Mouse (Mus musculus): Measurements from ENCODE around the gene Cers3. TPM values are rescaled to one million over a fixed set of nuclear protein-coding genes. Genes with fewer than 3 reads are reported as not detected.

Gene Cers3
- polyA plus RNA-seq, 1 experiment from 2014 or later = 0.79 TPM

DNA sequence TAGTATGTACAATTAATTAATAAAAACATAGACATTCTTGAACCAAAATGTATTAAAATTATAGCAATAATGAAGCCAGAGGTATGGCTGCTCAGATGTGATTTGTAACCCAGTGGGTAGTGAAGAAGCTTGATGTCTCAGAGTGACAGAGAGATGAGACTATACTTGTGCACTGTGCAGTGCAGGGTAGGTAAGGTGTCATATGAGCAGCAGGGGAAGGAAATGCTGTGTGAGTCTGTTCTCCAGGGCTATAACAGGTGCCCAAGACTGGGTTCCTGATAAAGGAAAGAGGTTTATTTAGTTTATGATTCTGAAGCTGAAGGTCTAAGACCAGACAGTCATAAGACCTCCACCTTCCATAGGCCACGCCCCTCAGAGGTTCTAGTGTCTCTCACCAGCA lies 69.9 kb downstream of the Cers3 start:
- H3K4me1 ChIP-seq = no peaks in the 10 kb centered on the region
- no peak overlapping the region for H3K27ac ChIP-seq
- no peaks in the 10 kb centered on the region for H3K36me3 ChIP-seq (replicated peaks)
- H3K4me3 ChIP-seq = no peak overlapping the region
- H3K9me3 ChIP-seq = no peaks in the 10 kb centered on the region
- no peaks in the 10 kb centered on the region for H3K27me3 ChIP-seq (ENCODE audit: poor library complexity, severe bottlenecking)
- 71% methylated on average over 1 of the region's 1 CpGs for WGBS
- no peak for DNase-seq (ENCODE audit: extremely low spot score, low spot score)

GRCm38 (mm10) chr7:66815526-66815925 lies 72.2 kb downstream of the Cers3 start:
- DNase-seq (ENCODE audit: extremely low spot score, low spot score) = no peak
- 93% methylated on average over 6 of the region's 6 CpGs for WGBS
- H3K4me3 ChIP-seq = no peak overlapping the region

GRCm38 (mm10) chr7:66820034-66820433 lies 76.7 kb downstream of the Cers3 start:
- WGBS = 23% methylated on average over 6 of the region's 6 CpGs
- DNase-seq (ENCODE audit: extremely low spot score, low spot score) = peak; percentile 30
- H3K9me3 ChIP-seq = no peaks in the 10 kb centered on the region
- no peak overlapping the region for H3K27ac ChIP-seq
- H3K4me1 ChIP-seq = no peaks in the 10 kb centered on the region
- H3K36me3 ChIP-seq (replicated peaks) = no peaks in the 10 kb centered on the region
- no peak overlapping the region for H3K4me3 ChIP-seq
- H3K27me3 ChIP-seq (ENCODE audit: poor library complexity, severe bottlenecking) = no peaks in the 10 kb centered on the region

More at GRCm38 (mm10) chr7:66815526-66815925, 72.2 kb downstream of the Cers3 start:
- Histone ChIP-seq H3K9me3 (no peaks in the 10 kb centered on the region), H3K36me3 (replicated peaks) (no peaks in the 10 kb centered on the region), H3K27ac (no peak overlapping the region), H3K4me1 (no peaks in the 10 kb centered on the region), H3K27me3 (ENCODE audit: poor library complexity, severe bottlenecking) (no peaks in the 10 kb centered on the region)

- Histone ChIP-seq H3K27me3 (ENCODE audit: poor library complexity, severe bottlenecking) (peaks cover 12% of the 10 kb centered on the region), H3K9me3 (no peaks in the 10 kb centered on the region), H3K4me1 (no peaks in the 10 kb centered on the region), H3K36me3 (replicated peaks) (no peaks in the 10 kb centered on the region), H3K4me3 (no peak overlapping the region), H3K27ac (no peak overlapping the region)
- 83% methylated on average over 5 of the region's 5 CpGs for WGBS
- no peak for DNase-seq (ENCODE audit: extremely low spot score, low spot score)
Observed at GRCm38 (mm10) chr7:66830803-66831202, 87.5 kb downstream of the Cers3 start.

DNA sequence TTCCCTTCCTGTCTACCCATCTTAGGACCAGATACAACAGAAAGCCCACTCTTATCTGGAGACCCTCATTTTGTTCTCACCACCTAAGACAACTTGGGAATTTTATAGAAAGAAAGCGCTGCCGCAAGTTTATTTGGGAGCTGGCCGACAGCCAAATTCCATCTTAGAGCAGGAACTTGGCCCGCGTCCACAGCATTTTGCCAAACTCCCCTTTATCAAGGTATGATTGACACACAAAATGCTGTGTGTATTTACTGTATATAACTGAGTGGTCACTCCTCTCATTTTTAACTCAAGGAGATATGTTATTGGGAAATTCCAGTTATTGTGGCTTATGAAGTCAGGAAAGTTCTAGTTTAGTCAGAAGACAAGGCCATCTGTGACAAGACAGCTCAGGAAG lies 88.0 kb downstream of the Cers3 start:
- DNase-seq (ENCODE audit: extremely low spot score, low spot score) = no peak
- H3K36me3 ChIP-seq (replicated peaks) = no peaks in the 10 kb centered on the region
- no peak overlapping the region for H3K27ac ChIP-seq
- H3K4me3 ChIP-seq = no peak overlapping the region
- H3K4me1 ChIP-seq = no peaks in the 10 kb centered on the region
- no peaks in the 10 kb centered on the region for H3K9me3 ChIP-seq
- H3K27me3 ChIP-seq (ENCODE audit: poor library complexity, severe bottlenecking) = peaks cover 14% of the 10 kb centered on the region
- WGBS = 94% methylated on average over 5 of the region's 5 CpGs

GRCm38 (mm10) chr7:66839463-66840007 lies 96.2 kb downstream of the Cers3 start, which contains the start of gene Adamts17:
Gene Adamts17, plus strand, starts transcription at chr7:66839735.
- H3K36me3 ChIP-seq (replicated peaks) = no peaks in the 10 kb centered on the region
- DNase-seq (ENCODE audit: extremely low spot score, low spot score) = peak; percentile 90
- H3K9me3 ChIP-seq = no peaks in the 10 kb centered on the region
- H3K27ac ChIP-seq = peak within 1 kb of the TSS; percentile 63; the same call in 1 of the 2 replicates
- peaks cover 69% of the 10 kb centered on the region for H3K27me3 ChIP-seq (ENCODE audit: poor library complexity, severe bottlenecking)
- peak within 1 kb of the TSS; percentile 76 for H3K4me3 ChIP-seq
- peaks cover 16% of the 10 kb centered on the region for H3K4me1 ChIP-seq
- 0% methylated on average over 30 of the region's 30 CpGs for whole genome bisulfite sequencing

DNA sequence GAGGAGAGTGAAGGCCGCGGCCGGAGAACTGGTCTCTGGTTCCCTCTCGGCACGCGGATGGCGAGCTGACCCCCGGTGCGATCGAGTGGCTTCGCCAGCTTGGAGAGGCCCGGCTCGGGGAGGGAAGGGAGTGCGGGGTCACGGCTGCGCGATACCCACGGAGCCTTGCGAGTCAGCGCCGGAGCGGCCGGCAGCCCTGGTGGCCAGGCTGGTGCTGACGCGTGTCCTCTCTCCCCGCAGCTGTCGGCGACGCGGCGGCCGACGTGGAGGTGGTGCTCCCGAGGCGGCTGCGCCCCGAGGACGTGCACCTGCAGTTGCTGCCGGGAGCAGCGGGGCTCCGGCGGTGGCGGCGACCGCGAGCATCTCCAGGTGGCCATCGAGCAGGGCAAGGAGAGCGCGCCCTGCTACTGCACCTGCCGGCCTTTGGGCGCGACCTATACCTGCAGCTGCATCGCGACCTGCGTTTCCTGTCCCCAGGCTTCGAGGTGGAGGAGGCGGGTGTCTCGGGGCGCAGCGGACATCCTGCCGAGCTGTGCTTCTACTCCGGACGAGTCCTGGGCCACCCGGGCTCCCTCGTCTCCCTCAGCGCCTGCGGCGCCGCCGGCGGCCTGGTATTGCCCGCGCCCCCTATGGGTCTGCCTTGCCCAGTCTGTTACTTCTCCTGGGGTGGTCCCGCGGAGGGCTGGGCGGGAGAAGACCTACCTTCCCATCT lies 96.9 kb downstream of the Cers3 start:
- Histone ChIP-seq H3K27ac (peak overlapping the region; percentile 63; the same call in 1 of the 2 replicates), H3K9me3 (no peaks in the 10 kb centered on the region), H3K4me1 (peaks cover 16% of the 10 kb centered on the region), H3K4me3 (peak overlapping the region; percentile 76), H3K36me3 (replicated peaks) (no peaks in the 10 kb centered on the region), H3K27me3 (ENCODE audit: poor library complexity, severe bottlenecking) (peaks cover 62% of the 10 kb centered on the region)
- WGBS = under 1% methylated on average over 75 of the region's 76 CpGs
- DNase-seq (ENCODE audit: extremely low spot score, low spot score) = peak; percentile 45

GRCm38 (mm10) chr7:66841165-66841564 lies 97.9 kb downstream of the Cers3 start:
- no peaks in the 10 kb centered on the region for H3K36me3 ChIP-seq (replicated peaks)
- H3K27me3 ChIP-seq (ENCODE audit: poor library complexity, severe bottlenecking) = peaks cover 58% of the 10 kb centered on the region
- H3K4me1 ChIP-seq = peaks cover 16% of the 10 kb centered on the region
- no peak for DNase-seq (ENCODE audit: extremely low spot score, low spot score)
- 0 out of 2 replicates have a peak overlapping the region, but pooled peaks have one; percentile 76 for H3K4me3 ChIP-seq
- no peak overlapping the region for H3K27ac ChIP-seq
- 84% methylated on average over 7 of the region's 7 CpGs for WGBS
- H3K9me3 ChIP-seq = no peaks in the 10 kb centered on the region

- no peak overlapping the region for H3K4me3 ChIP-seq
- H3K27me3 ChIP-seq (ENCODE audit: poor library complexity, severe bottlenecking) = peaks cover 54% of the 10 kb centered on the region
- H3K27ac ChIP-seq = no peak overlapping the region
- WGBS = 58% methylated on average over 10 of the region's 10 CpGs
- H3K4me1 ChIP-seq = peaks cover 16% of the 10 kb centered on the region
- no peaks in the 10 kb centered on the region for H3K9me3 ChIP-seq
- peak; percentile 42 for DNase-seq (ENCODE audit: extremely low spot score, low spot score)
- H3K36me3 ChIP-seq (replicated peaks) = no peaks in the 10 kb centered on the region
Observed at GRCm38 (mm10) chr7:66842021-66842420, 98.7 kb downstream of the Cers3 start.

GRCm38 (mm10) chr7:66843846-66844245 lies 100.5 kb downstream of the Cers3 start:
- no peak overlapping the region for H3K4me3 ChIP-seq
- WGBS = 81% methylated on average over 2 of the region's 2 CpGs
- peaks cover 16% of the 10 kb centered on the region for H3K4me1 ChIP-seq

GRCm38 (mm10) chr7:66846582-66846981 lies 103.3 kb downstream of the Cers3 start:
- no peak overlapping the region for H3K27ac ChIP-seq
- WGBS = 85% methylated on average over 6 of the region's 6 CpGs
- no peaks in the 10 kb centered on the region for H3K36me3 ChIP-seq (replicated peaks)
- H3K27me3 ChIP-seq (ENCODE audit: poor library complexity, severe bottlenecking) = peaks cover 17% of the 10 kb centered on the region
- H3K4me1 ChIP-seq = no peaks in the 10 kb centered on the region; the same call in 1 of the 2 replicates
- H3K9me3 ChIP-seq = no peaks in the 10 kb centered on the region
- no peak for DNase-seq (ENCODE audit: extremely low spot score, low spot score)
- H3K4me3 ChIP-seq = no peak overlapping the region

More at GRCm38 (mm10) chr7:66843846-66844245, 100.5 kb downstream of the Cers3 start:
- peaks cover 41% of the 10 kb centered on the region for H3K27me3 ChIP-seq (ENCODE audit: poor library complexity, severe bottlenecking)
- H3K9me3 ChIP-seq = no peaks in the 10 kb centered on the region
- H3K36me3 ChIP-seq (replicated peaks) = no peaks in the 10 kb centered on the region
- DNase-seq (ENCODE audit: extremely low spot score, low spot score) = no peak
- H3K27ac ChIP-seq = no peak overlapping the region

GRCm38 (mm10) chr7:66847299-66847698 lies 104.0 kb downstream of the Cers3 start:
- Histone ChIP-seq H3K4me3 (no peak overlapping the region), H3K9me3 (no peaks in the 10 kb centered on the region), H3K4me1 (no peaks in the 10 kb centered on the region; the same call in 1 of the 2 replicates), H3K27ac (no peak overlapping the region), H3K27me3 (ENCODE audit: poor library complexity, severe bottlenecking) (peaks cover 10% of the 10 kb centered on the region), H3K36me3 (replicated peaks) (no peaks in the 10 kb centered on the region)
- WGBS = 91% methylated on average over 8 of the region's 9 CpGs
- no peak for DNase-seq (ENCODE audit: extremely low spot score, low spot score)

GRCm38 (mm10) chr7:66849316-66849715 lies 106.0 kb downstream of the Cers3 start:
- DNase-seq (ENCODE audit: extremely low spot score, low spot score) = no peak
- H3K27ac ChIP-seq = no peak overlapping the region
- 90% methylated on average over 6 of the region's 6 CpGs for WGBS
- H3K36me3 ChIP-seq (replicated peaks) = no peaks in the 10 kb centered on the region
- H3K27me3 ChIP-seq (ENCODE audit: poor library complexity, severe bottlenecking) = no peaks in the 10 kb centered on the region
- H3K4me3 ChIP-seq = no peak overlapping the region
- no peaks in the 10 kb centered on the region for H3K9me3 ChIP-seq
- peaks cover 8% of the 10 kb centered on the region for H3K4me1 ChIP-seq

Data from forebrain, embryonic 10.5 days (tissue).